In the genomic region with DNA sequence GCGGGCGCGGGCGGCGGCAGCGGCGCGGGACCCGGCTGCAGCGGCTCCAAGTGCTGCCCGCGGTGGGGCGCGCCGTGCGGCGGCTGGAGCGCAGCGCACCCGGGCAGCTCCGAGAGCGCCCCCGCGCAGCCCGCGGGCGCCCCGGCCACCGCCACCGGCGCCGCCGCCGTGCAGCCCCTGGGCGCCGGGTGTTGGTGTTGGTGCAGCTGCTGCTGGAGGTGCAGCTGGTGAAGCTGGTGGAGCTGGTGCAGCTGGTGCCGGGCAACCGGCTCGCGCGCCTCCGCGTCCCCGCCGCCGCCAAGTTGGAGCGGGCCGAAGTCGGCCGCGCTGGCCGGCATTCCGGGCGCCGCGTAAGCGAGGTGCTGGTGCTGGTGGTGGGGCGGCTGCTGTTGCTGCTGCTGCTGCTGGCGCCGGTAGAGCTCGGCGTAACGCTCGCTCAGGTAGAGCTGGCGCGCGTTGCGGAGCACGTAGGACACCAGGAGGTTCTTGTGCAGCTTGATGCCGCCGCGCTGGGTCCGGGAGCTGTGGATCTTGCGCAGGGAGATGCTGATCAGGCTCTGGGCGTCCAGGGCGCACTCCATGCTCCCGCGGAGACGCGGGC, we compare ENCODE assay signal across 8 mouse cellular contexts. TPM values are rescaled to one million over a fixed set of nuclear protein-coding genes. Genes with fewer than 3 reads are reported as not detected.
DNase-seq lines count a peak whose midpoint lies in the region; ATAC-seq and TF ChIP-seq lines count a peak whose summit lies in the region.

No protein-coding gene starts in this region.

- peak overlapping the region; percentile 100 for H3K9ac ChIP-seq in kidney, embryonic 16.5 days (replicated peaks; ENCODE audit: low read length)
- H3K9ac ChIP-seq in stomach, embryonic 16.5 days (ENCODE audit: low read length), result peak overlapping the region; percentile 99

- peak overlapping the region; percentile 83 for H3K4me3 ChIP-seq in layer of hippocampus, adult 2 months
- peak overlapping the region; percentile 92 for H3K4me3 ChIP-seq in forebrain, embryonic 10.5 days
- H3K4me3 ChIP-seq in kidney, embryonic 16.5 days (ENCODE audit: low read length), result peak overlapping the region; percentile 98
- H3K4me3 ChIP-seq in stomach, embryonic 16.5 days (replicated peaks; ENCODE audit: low read length), result peak overlapping the region; percentile 95

- no peaks in the 10 kb centered on the region for H3K9me3 ChIP-seq in forebrain, embryonic 10.5 days
- H3K9me3 ChIP-seq in kidney, embryonic 16.5 days (ENCODE audit: low read length), result no peaks in the 10 kb centered on the region
- no peaks in the 10 kb centered on the region for H3K9me3 ChIP-seq in stomach, embryonic 16.5 days (replicated peaks; ENCODE audit: control insufficient read depth, low read length)

- DNase-seq in layer of hippocampus, adult 2 months (ENCODE audit: low spot score in 2 of 2), result no peak
- DNase-seq in layer of hippocampus, postnatal 10 days (ENCODE audit: low spot score in 2 of 2), result no peak
- peak; percentile 82 for DNase-seq in R1 (ENCODE audit: low read depth, low spot score)
- DNase-seq in forebrain, embryonic 10.5 days (ENCODE audit: extremely low spot score, low spot score), result no peak
- DNase-seq in lung, postnatal 25 days (ENCODE audit: low spot score), result peak; percentile 35
- no peak for DNase-seq in layer of hippocampus, adult 18-20 months (ENCODE audit: low spot score in 2 of 2)

- peak overlapping the region; percentile 99 for H3K4me2 ChIP-seq in kidney, embryonic 16.5 days (replicated peaks; ENCODE audit: low read depth, low read length)
- H3K4me2 ChIP-seq in stomach, embryonic 16.5 days (ENCODE audit: low read depth, low read length), result peak overlapping the region; percentile 76

- peak; percentile 12 for ATAC-seq in kidney, embryonic 16.5 days (ENCODE audit: low FRiP score, low TSS enrichment)
- ATAC-seq in stomach, embryonic 16.5 days (ENCODE audit: insufficient read depth, low FRiP score), result peak; percentile 4; the same call in 1 of the 2 replicates

- H3K27ac ChIP-seq in layer of hippocampus, adult 2 months, result peak overlapping the region; percentile 93
- peak overlapping the region; percentile 98 for H3K27ac ChIP-seq in forebrain, embryonic 10.5 days
- H3K27ac ChIP-seq in kidney, embryonic 16.5 days (ENCODE audit: low read length), result peak overlapping the region; percentile 100
- peak overlapping the region; percentile 97 for H3K27ac ChIP-seq in stomach, embryonic 16.5 days (ENCODE audit: low read length)

- H3K36me3 ChIP-seq in forebrain, embryonic 10.5 days (replicated peaks), result no peaks in the 10 kb centered on the region; the same call in 1 of the 2 replicates
- no peaks in the 10 kb centered on the region for H3K36me3 ChIP-seq in kidney, embryonic 16.5 days (ENCODE audit: insufficient read depth, low read length)
- no peaks in the 10 kb centered on the region for H3K36me3 ChIP-seq in stomach, embryonic 16.5 days (ENCODE audit: control insufficient read depth, insufficient read depth, low read length)

- H3K4me1 ChIP-seq in forebrain, embryonic 10.5 days, result peaks cover 68% of the 10 kb centered on the region
- H3K4me1 ChIP-seq in kidney, embryonic 16.5 days (ENCODE audit: insufficient read depth, low read length), result peaks cover 38% of the 10 kb centered on the region
- peaks cover 27% of the 10 kb centered on the region; the same call in 1 of the 2 replicates for H3K4me1 ChIP-seq in stomach, embryonic 16.5 days (ENCODE audit: control insufficient read depth, insufficient read depth, low read length)

- no peak for TF ChIP-seq CTCF in layer of hippocampus, adult 2 months (conservative IDR thresholded peaks at IDR 0.05)

- under 1% methylated on average over 80 of the region's 80 CpGs for WGBS in forebrain, embryonic 10.5 days
- WGBS in kidney, embryonic 16.5 days, result under 1% methylated on average over 59 of the region's 80 CpGs
- under 1% methylated on average over 76 of the region's 80 CpGs for WGBS in stomach, embryonic 16.5 days

- H3K27me3 ChIP-seq in forebrain, embryonic 10.5 days (ENCODE audit: poor library complexity, severe bottlenecking), result peaks cover 38% of the 10 kb centered on the region
- H3K27me3 ChIP-seq in kidney, embryonic 16.5 days (ENCODE audit: insufficient read depth, low read length), result no peaks in the 10 kb centered on the region; the same call in 1 of the 2 replicates
- no peaks in the 10 kb centered on the region for H3K27me3 ChIP-seq in stomach, embryonic 16.5 days (ENCODE audit: control insufficient read depth, insufficient read depth, low read length)

RNA-seq across cellular contexts. Expression of gene Ier5l, which starts 0.5 kb away (rescaled TPM):
- total RNA-seq in layer of hippocampus, adult 2 months (2021), result 10 to 100 TPM; 12.2 to 13.1 TPM
- total RNA-seq in layer of hippocampus, postnatal 10 days (2021), result 1 to 10 TPM; 8.0 to 9.6 TPM
- polyA plus RNA-seq in forebrain, embryonic 10.5 days (2016; fragmentation: Nextera tagmentation; extraction: Ambion mirVana), result 1.6 and 2.0 TPM in 2 replicates
- polyA plus RNA-seq in kidney, embryonic 16.5 days (2015; fragmentation: Nextera tagmentation; extraction: Ambion mirVana), result 2.2 and 2.9 TPM in 2 replicates
- 0.56 and 0.83 TPM in 2 replicates for polyA plus RNA-seq in stomach, embryonic 16.5 days (2015; fragmentation: Nextera tagmentation; extraction: Ambion mirVana)
- 10 to 100 TPM; 15.2 to 18.0 TPM for total RNA-seq in layer of hippocampus, adult 18-20 months (2021)

RNA-seq across cellular contexts. Expression of gene Ptpa, which starts 57.7 kb away (rescaled TPM):
- total RNA-seq in layer of hippocampus, adult 2 months (2021), result 100 to 1,000 TPM; 152 to 168 TPM
- 100 to 1,000 TPM; 144 to 159 TPM for total RNA-seq in layer of hippocampus, postnatal 10 days (2021)
- 149 and 165 TPM in 2 replicates for polyA plus RNA-seq in forebrain, embryonic 10.5 days (2016; fragmentation: Nextera tagmentation; extraction: Ambion mirVana)
- polyA plus RNA-seq in kidney, embryonic 16.5 days (2015; fragmentation: Nextera tagmentation; extraction: Ambion mirVana), result 184 and 191 TPM in 2 replicates
- polyA plus RNA-seq in stomach, embryonic 16.5 days (2015; fragmentation: Nextera tagmentation; extraction: Ambion mirVana), result 138 and 146 TPM in 2 replicates
- 100 to 1,000 TPM; 170 to 176 TPM for total RNA-seq in layer of hippocampus, adult 18-20 months (2021)

RNA-seq across cellular contexts. Expression of gene Crat, which starts 57.9 kb away (rescaled TPM):
- total RNA-seq in layer of hippocampus, adult 2 months (2021), result 10 to 100 TPM; 50.9 to 51.6 TPM
- total RNA-seq in layer of hippocampus, postnatal 10 days (2021), result 10 to 100 TPM; 39.0 to 41.9 TPM
- 23.2 and 23.6 TPM in 2 replicates for polyA plus RNA-seq in forebrain, embryonic 10.5 days (2016; fragmentation: Nextera tagmentation; extraction: Ambion mirVana)
- polyA plus RNA-seq in kidney, embryonic 16.5 days (2015; fragmentation: Nextera tagmentation; extraction: Ambion mirVana), result 40.9 and 44.2 TPM in 2 replicates
- 27.7 and 29.0 TPM in 2 replicates for polyA plus RNA-seq in stomach, embryonic 16.5 days (2015; fragmentation: Nextera tagmentation; extraction: Ambion mirVana)
- total RNA-seq in layer of hippocampus, adult 18-20 months (2021), result 10 to 100 TPM; 45.9 to 55.6 TPM

Comparison
In these comparisons a context has a peak if more than half of its experiments do, and no peak if none do; other contexts are left out.
1. DNase-seq: peak in R1 (single experiment) and lung, postnatal 25 days (single experiment); none in layer of hippocampus, adult 2 months (0 of 2), layer of hippocampus, postnatal 10 days (0 of 2), forebrain, embryonic 10.5 days (single experiment) and layer of hippocampus, adult 18-20 months (0 of 2).
2. Peak in every context shown above with its lines, with median percentiles within 50 percentile points of each other: H3K27ac ChIP-seq and H3K4me3 ChIP-seq.